Mouse (Mus musculus) stomach, embryonic 15.5 days (tissue): ENCODE data around the gene Mlh3. TPM values are rescaled to one million over a fixed set of nuclear protein-coding genes. Genes with fewer than 3 reads are reported as not detected.

Source experiments
- ATAC-seq: fragments of 200-750 bp; cut with Nextera tagmentation; 2 replicates; pipeline ENCODE4 v1.8.0; 2017; ENCODE audit warnings: low read depth, moderate number of reproducible peaks, moderate TSS enrichment; ENCODE audit not compliant: insufficient read depth, low FRiP score
- H3K27ac ChIP-seq: fragments of 300-500 bp; sonication (generic); 2 replicates; pipeline ENCODE4 v1.5.1; 2015; ENCODE audit warnings: mild to moderate bottlenecking, inconsistent platforms
- H3K27me3 ChIP-seq: fragments of 300-500 bp; sonication (generic); replicated peaks from 2 replicates; pipeline ENCODE4 v1.6.1; 2015; ENCODE audit warnings: inconsistent platforms
- H3K36me3 ChIP-seq: fragments of 300-500 bp; sonication (generic); 2 replicates; pipeline ENCODE4 v1.6.1; 2015; ENCODE audit warnings: inconsistent platforms
- H3K4me1 ChIP-seq: fragments of 300-500 bp; sonication (generic); 2 replicates; pipeline ENCODE4 v1.6.1; 2015; ENCODE audit warnings: inconsistent platforms
- H3K4me2 ChIP-seq: fragments of 300-500 bp; sonication (generic); 2 replicates; pipeline ENCODE4 v1.6.1; 2015; ENCODE audit warnings: mild to moderate bottlenecking, inconsistent platforms
- H3K4me3 ChIP-seq: fragments of 300-500 bp; sonication (generic); replicated peaks from 2 replicates; pipeline ENCODE4 v1.5.1; 2015; ENCODE audit warnings: inconsistent platforms
- H3K9ac ChIP-seq: fragments of 300-500 bp; sonication (generic); 2 replicates; pipeline ENCODE4 v1.6.1; 2015; ENCODE audit warnings: inconsistent platforms
- H3K9me3 ChIP-seq: fragments of 300-500 bp; sonication (generic); 2 replicates; pipeline ENCODE4 v1.6.1; 2016; ENCODE audit warnings: inconsistent platforms
- WGBS: fragments of 180-500 bp; shearing (Covaris S2); methylation state at CpG from one replicate; pipeline ENCODE4 v1.1.7; 2015; 5-methylcytosine and 5-hydroxymethylcytosine counted together
- microRNA-seq: library from miRNA; unstranded; fragments of <30 nt; microRNA quantifications from one replicate; pipeline ENCODE4, GENCODE M21; 2016
- polyA plus RNA-seq: library from polyadenylated mRNA; unstranded; fragments of >200 nt; fragmentation: Nextera tagmentation; extraction: Ambion mirVana; gene quantifications from 2 replicates; pipeline ENCODE4 v1.2.1, GENCODE M21; 2015

The Mlh3 gene
- polyA plus RNA-seq, 1 experiment from 2014 or later: 6.8 TPM

GRCm38 (mm10) chr12:85195086-85195485 lies 75.3 kb downstream of the Mlh3 start:
- ATAC-seq: no peak
- H3K36me3 ChIP-seq: no peaks in the 10 kb centered on the region
- H3K4me1 ChIP-seq: peaks cover 43% of the 10 kb centered on the region
- H3K4me3 ChIP-seq: no peak overlapping the region
- H3K27ac ChIP-seq: peak overlapping the region; percentile 71; the same call in 1 of the 2 replicates
- no peak overlapping the region for H3K4me2 ChIP-seq
- H3K27me3 ChIP-seq: no peaks in the 10 kb centered on the region
- WGBS: 68% methylated on average over 5 of the region's 5 CpGs
- H3K9ac ChIP-seq: no peak overlapping the region
- H3K9me3 ChIP-seq: no peaks in the 10 kb centered on the region

- no peaks in the 10 kb centered on the region for H3K36me3 ChIP-seq
- 22% methylated on average over 4 of the region's 4 CpGs for WGBS
- peak overlapping the region; percentile 71 for H3K27ac ChIP-seq
- H3K9me3 ChIP-seq: no peaks in the 10 kb centered on the region
- no peak overlapping the region for H3K4me2 ChIP-seq
- H3K9ac ChIP-seq: no peak overlapping the region
- H3K4me3 ChIP-seq: no peak overlapping the region
- H3K4me1 ChIP-seq: peaks cover 43% of the 10 kb centered on the region
- ATAC-seq: peak; percentile 50; the same call in 1 of the 2 replicates
- no peaks in the 10 kb centered on the region for H3K27me3 ChIP-seq
Observed at GRCm38 (mm10) chr12:85194623-85195018, 75.8 kb downstream of the Mlh3 start.

DNA sequence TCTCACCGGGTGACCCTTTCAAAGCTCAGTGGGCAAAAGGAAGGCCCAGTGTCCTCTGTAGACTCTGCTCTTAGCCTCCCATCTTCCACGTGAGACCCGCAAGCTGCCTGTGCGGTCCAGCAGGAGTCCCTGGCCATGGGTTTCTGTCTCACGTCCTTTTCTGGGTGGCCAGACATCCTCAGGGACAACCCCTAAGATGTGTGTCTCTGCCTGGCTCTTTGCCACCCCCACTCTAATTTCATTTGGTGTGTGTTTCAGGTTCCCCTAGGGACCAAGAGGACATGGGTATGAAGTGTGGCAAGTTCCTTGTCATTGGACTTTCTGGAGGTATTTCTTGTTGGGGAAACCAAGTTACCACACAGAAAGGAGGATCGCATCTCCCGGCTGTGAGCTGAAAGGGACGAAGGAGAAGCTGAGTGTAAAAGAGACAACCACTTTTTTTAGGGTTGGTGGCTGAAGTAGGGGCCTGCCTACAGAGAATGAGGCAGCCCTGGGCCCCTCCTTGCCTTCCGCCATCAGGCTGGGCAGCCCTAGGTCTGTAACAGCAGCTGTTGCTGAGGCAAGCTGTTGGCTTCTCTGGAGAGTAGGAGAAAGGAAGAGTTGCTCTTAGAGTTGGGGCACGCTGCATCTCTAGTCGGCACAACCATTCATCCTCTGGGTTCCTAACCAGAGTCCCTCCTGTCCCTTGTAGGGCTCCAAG lies 76.3 kb downstream of the Mlh3 start:
- 80% methylated on average over 11 of the region's 11 CpGs for WGBS
- no peak overlapping the region for H3K4me2 ChIP-seq
- no peaks in the 10 kb centered on the region for H3K9me3 ChIP-seq
- H3K27ac ChIP-seq: peak overlapping the region; percentile 71
- H3K4me3 ChIP-seq: no peak overlapping the region
- H3K9ac ChIP-seq: no peak overlapping the region
- H3K27me3 ChIP-seq: no peaks in the 10 kb centered on the region
- H3K36me3 ChIP-seq: no peaks in the 10 kb centered on the region
- peaks cover 43% of the 10 kb centered on the region for H3K4me1 ChIP-seq
- 0 out of 2 replicates have a peak, but pooled peaks have one; percentile 8 for ATAC-seq

- Histone ChIP-seq H3K36me3 (no peaks in the 10 kb centered on the region), H3K9me3 (no peaks in the 10 kb centered on the region), H3K4me3 (no peak overlapping the region), H3K9ac (no peak overlapping the region), H3K27me3 (no peaks in the 10 kb centered on the region), H3K4me2 (no peak overlapping the region), H3K27ac (no peak overlapping the region), H3K4me1 (peaks cover 43% of the 10 kb centered on the region)
- ATAC-seq: no peak
- WGBS: 80% methylated on average over 10 of the region's 10 CpGs
Observed at GRCm38 (mm10) chr12:85193146-85193545, 77.3 kb downstream of the Mlh3 start.

- H3K27ac ChIP-seq: no peak overlapping the region
- H3K9me3 ChIP-seq: no peaks in the 10 kb centered on the region
- no peak overlapping the region for H3K4me3 ChIP-seq
- 28% methylated on average over 18 of the region's 19 CpGs for WGBS
- ATAC-seq: 0 out of 2 replicates have a peak, but pooled peaks have one; percentile 18
- H3K27me3 ChIP-seq: no peaks in the 10 kb centered on the region
- peaks cover 37% of the 10 kb centered on the region for H3K4me1 ChIP-seq
- H3K36me3 ChIP-seq: no peaks in the 10 kb centered on the region
- peak overlapping the region; percentile 23 for H3K4me2 ChIP-seq
- H3K9ac ChIP-seq: no peak overlapping the region
Observed at GRCm38 (mm10) chr12:85192461-85193108, 77.8 kb downstream of the Mlh3 start.

DNA sequence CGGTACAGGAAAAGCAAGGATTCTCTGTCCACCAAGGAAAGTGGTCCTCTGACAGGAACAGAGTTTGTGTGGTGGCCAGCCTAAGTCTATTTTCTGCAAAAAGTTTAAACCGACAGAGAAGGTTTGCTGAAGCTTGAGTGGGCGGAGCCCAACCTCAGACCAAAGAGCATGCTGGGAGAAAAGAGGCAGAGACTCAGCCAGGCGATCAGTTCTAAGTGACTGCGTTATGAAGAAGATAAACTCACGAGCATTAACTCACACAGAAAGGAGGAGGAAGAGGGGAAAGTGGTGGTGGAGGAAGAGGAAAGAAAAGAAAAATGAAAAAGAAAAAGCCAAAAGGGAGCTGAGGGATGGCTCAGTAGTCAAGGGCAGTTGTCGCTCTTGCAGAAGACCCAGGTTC lies 80.1 kb downstream of the Mlh3 start:
- H3K27me3 ChIP-seq: no peaks in the 10 kb centered on the region
- no peak overlapping the region for H3K4me3 ChIP-seq
- no peak overlapping the region for H3K27ac ChIP-seq
- H3K36me3 ChIP-seq: no peaks in the 10 kb centered on the region
- H3K9me3 ChIP-seq: no peaks in the 10 kb centered on the region
- ATAC-seq: no peak
- no peak overlapping the region for H3K9ac ChIP-seq
- no peak overlapping the region for H3K4me2 ChIP-seq
- H3K4me1 ChIP-seq: peaks cover 26% of the 10 kb centered on the region
- WGBS: 72% methylated on average over 7 of the region's 7 CpGs

DNA sequence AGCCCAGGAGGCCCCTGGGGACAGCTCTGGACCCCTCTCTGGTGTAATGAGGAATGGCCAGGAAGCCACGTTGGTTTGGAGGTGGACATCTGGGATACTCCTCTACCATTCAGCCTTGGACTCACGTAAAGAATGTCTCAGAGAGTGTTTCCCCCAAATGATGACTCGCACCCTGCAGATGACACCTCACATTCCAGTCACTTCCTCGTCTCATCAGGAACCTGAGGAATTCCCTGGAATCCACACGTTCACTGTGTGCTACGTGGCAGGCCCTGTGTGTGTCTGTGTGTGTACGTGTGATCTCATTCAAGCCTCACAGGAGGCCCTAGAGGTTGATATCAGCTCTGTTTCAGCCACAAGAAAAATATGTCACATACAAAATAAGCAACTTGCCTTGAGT lies 84.0 kb downstream of the Mlh3 start:
- ATAC-seq: no peak
- Histone ChIP-seq H3K27ac (peak overlapping the region; percentile 48; the same call in 1 of the 2 replicates), H3K4me2 (no peak overlapping the region), H3K4me1 (peaks cover 10% of the 10 kb centered on the region), H3K9me3 (no peaks in the 10 kb centered on the region), H3K9ac (no peak overlapping the region), H3K4me3 (no peak overlapping the region), H3K27me3 (no peaks in the 10 kb centered on the region), H3K36me3 (no peaks in the 10 kb centered on the region)
- 63% methylated on average over 7 of the region's 7 CpGs for WGBS

- H3K27ac ChIP-seq: peak overlapping the region; percentile 48; the same call in 1 of the 2 replicates
- H3K27me3 ChIP-seq: 0 out of 2 replicates have a peak, but pooled peaks cover 3% of the 10 kb centered on the region
- 44% methylated on average over 8 of the region's 8 CpGs for WGBS
- ATAC-seq: no peak
- peaks cover 15% of the 10 kb centered on the region for H3K4me1 ChIP-seq
- no peaks in the 10 kb centered on the region for H3K9me3 ChIP-seq
- H3K9ac ChIP-seq: no peak overlapping the region
- no peaks in the 10 kb centered on the region for H3K36me3 ChIP-seq
- no peak overlapping the region for H3K4me3 ChIP-seq
- H3K4me2 ChIP-seq: no peak overlapping the region
Observed at GRCm38 (mm10) chr12:85185810-85186209, 84.6 kb downstream of the Mlh3 start.

Small RNA genes within 50 kb of the gene (microRNA-seq; reads per million reads assigned to microRNA genes)
- not detected for gene Mir6938

Other genes starting within 250 kb of the Mlh3 start
- 2.9 and 3.0 TPM in 2 replicates for gene Prox2, start 159.8 kb downstream of the Mlh3 start, polyA plus RNA-seq
- gene Dlst, start 159.8 kb downstream of the Mlh3 start, polyA plus RNA-seq: 102 and 106 TPM in 2 replicates
- 1.7 and 1.8 TPM in 2 replicates for gene Rps6kl1, start 119.3 kb downstream of the Mlh3 start, polyA plus RNA-seq
- gene Pgf, start 92.8 kb downstream of the Mlh3 start, polyA plus RNA-seq: 14.7 and 16.0 TPM in 2 replicates
- 76.7 and 78.1 TPM in 2 replicates for gene Eif2b2, start 51.1 kb downstream of the Mlh3 start, polyA plus RNA-seq
- gene Acyp1, start 17.8 kb upstream of the Mlh3 start, polyA plus RNA-seq: 52.6 and 55.6 TPM in 2 replicates
- gene Zc2hc1c, start 18.0 kb upstream of the Mlh3 start, polyA plus RNA-seq: 2.2 TPM in 2 replicates
- gene Nek9, start 68.8 kb upstream of the Mlh3 start, polyA plus RNA-seq: 16.2 and 18.8 TPM in 2 replicates
- 359 and 399 TPM in 2 replicates for gene Tmed10, start 104.2 kb upstream of the Mlh3 start, polyA plus RNA-seq
- 10.5 and 16.4 TPM in 2 replicates for gene Fos, start 203.3 kb upstream of the Mlh3 start, polyA plus RNA-seq